Mouse (Mus musculus) liver (tissue): ENCODE results near the gene Dhx57.
"Not testable (repeated sequence)": the region's sequence is repeated elsewhere in the genome, so short reads cannot be mapped to it uniquely, and the experiment has no call there.

Experiments
- DNase-seq: peaks from one replicate; pipeline ENCODE4 v3.0.0-alpha.2; 2020; ENCODE audit warnings: mixed read lengths

Gene Dhx57

DNA sequence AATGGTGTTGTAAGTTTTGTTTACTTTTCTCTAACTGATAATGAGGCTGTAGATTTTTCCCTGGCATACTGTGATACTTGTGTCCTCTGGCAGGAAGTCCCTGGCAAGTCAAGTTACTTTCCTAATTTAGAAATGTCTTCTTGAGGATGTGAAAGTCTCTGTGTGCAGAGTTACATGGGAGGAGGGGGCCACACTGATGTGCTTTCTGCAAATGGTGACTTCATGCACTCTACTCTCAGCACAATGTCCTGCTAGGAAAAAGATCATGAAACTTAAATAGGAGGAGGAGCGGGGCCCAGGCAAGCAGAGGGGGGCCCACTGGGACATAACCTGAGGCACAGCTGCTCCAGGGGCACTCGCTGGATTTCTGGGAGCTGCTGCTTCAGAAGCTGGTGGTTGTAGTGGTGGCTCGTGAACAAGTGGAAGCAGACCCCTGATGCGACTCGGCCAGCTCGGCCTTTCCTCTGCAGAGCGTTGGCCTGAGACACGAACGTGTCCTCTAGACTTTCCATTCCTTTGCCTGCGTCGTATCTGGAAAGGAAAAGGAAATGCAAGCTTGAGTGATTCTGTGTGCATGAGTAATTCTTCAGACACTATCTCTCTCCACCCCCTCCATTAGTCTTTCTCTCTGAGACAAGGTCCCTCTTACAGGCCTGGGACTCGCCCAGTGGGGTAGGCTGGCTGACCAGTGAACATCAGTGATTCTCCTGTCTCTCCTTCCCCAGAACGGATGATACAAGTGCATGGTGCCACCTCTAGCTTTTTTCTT, 37.3 kb downstream of the Dhx57 start:
- no peak for DNase-seq

DNA sequence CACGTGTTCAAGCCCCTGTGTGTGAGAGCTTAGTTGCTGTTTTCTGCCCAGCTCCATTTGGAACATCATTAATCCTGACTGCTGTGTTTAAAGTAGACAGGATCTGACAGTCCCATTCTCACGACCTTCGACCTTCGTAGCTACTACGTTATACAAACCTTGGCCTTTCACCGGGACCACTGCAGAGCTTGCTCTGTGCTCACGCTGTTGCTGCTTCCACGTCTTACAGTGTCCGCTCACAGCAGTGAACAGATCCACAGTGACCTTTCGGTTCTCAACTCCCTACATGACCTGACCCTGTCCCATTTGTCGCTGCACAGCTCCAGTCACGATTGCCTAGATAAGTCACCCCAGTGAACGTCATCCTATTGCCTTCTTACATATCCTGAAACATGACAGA, 47.2 kb downstream of the Dhx57 start:
- peak; percentile 10 for DNase-seq

DNA sequence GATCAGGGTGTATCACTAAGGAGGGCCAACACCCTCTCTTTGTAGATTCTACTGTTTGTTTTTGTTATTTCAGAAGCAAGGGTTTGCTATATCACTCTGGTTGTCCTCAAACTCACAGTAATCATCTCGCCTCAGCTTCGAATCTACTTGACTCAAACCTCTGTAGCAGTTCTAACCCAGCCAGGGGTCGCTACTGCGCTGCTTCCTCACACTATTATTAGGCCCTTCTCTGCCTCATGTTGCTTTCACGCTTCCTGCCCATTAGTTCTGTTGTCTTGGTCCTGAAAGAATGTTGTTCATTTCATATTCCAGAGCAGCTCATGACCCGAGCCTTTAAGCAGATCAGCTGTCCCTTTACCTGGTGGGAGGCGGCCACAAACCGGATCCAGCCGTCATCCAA, 48.7 kb downstream of the Dhx57 start:
- DNase-seq: no peak

DNA sequence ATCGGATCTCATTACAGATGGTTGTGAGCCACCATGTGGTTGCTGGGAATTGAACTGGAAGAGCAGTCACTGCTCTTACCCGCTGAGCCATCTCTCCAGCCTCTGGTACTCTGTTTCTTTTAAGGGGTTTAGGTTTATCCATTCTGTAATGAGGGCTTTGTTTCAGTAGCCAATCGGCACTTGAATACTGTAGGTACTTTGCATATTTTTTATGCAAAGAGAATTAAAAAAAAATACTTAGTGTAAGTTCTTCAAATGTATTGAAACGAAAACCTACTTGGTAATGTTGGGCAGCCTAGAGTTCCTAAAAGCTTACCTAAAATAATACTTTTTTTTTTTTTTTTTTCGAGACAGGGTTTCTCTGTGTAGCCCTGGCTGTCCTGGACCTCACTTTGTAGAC, 52.8 kb downstream of the Dhx57 start:
- DNase-seq: no peak

DNA sequence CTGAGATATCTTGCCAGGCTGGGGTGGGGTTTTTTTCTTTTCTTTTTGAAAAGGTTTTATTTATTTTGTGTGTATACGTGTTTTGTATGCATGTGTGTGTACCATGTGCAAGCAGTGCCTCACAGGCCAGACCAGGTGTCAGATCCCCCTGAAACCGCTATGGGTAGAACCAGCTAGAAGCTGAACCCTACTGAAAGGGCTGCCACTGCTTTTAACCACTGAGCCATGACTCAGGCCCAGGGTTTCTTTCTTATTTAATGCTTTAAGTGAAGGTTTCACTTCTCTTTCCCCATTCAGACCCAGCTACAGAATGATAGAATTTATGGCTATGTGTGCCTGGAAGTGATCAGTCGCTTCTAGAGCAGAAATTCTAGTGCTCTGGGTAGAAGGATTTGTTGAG, 53.5 kb downstream of the Dhx57 start:
- DNase-seq: no peak

DNA sequence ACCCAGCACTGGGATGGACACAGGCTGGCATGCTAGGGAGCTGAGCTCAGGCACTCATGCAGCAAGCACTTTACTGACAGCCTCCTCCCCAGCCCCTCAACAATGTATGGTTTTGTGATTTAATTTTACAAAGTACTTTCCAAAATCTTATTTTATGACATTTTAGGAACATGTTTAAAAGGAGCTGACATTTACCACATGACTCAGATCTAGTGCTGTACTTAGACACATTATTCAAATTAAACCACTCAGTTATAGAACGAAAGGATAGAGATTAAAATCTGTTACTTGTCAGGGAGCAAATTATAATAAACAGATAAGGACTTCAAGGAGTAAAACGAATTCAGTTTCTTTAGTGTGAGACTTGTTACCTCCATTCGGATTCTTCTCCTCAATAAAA, 54.8 kb downstream of the Dhx57 start:
- no peak for DNase-seq

DNA sequence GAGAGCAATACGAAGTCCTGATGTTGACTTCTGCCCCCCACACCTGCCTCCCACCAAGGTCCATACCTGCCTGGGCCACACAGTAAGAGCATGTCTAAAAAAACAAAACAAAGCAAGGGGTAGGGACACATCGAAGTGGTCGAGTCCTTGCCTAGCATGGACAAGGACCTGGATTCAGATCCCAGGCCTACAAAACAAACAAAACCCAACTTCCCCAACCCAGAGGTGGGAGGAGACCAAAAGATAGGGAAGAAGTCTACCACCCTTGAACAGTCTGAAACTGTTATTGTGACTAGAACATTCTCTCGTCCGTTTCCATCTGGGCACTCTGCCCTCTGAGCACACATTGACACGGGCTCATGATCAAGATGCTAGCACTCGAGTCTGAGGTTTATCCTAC, 55.9 kb downstream of the Dhx57 start:
- DNase-seq: no peak

DNA sequence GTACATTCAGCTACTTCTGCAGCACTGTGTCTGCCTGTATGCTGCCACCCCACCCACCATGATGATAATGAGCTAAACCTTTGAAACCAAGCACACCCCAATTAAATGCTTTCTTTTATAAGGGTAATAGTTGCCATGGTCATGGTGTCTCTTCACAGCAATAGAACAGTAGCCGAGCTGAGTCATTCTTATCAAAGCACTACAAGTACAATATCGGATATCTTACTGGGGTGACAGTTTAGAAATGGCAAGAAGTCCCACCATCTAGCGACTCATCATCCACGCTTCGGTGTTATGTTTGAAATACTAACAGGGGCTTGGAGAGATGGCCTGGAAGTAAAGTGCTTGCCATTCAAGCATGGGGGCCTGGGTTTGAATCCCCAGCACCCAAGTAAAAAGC, 56.4 kb downstream of the Dhx57 start:
- no peak for DNase-seq

DNA sequence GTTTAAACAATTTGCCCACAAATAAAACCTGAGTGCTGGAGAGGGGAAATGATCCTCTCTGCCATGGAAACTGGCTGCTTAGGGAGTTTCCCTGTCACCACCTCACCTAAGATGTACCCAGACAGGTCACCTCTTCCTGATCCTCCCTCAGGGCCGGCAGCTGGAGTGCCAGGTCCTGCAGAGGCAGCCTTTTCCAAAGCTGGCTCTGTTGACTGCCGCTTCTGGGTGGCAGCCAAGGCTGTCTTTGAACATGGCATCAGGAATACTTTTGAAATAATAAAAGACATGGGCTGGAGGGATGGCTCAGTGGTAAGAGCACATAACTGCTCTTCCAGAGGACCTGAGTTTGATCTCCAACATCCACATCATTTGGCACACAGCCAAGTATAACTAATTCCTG, 60.9 kb downstream of the Dhx57 start:
- no peak for DNase-seq

DNA sequence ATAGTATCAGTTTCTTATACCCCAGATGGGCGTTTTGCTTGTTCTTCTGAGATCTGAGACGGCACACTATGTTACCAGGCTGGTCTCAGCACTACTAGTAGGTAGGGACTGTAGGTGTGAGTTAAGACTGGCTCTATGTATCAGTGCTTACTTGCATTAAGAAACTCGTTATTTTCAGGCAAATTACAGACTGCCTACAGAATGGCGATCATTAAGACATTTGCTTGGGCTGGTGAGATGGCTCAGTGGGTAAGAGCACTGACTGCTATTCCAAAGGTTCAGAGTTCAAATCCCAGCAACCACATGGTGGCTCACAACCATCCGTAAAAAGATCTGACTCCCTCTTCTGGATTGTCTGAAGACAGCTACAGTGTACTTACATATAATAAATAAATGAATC, 65.1 kb downstream of the Dhx57 start:
- not testable (repeated sequence) for DNase-seq

DNA sequence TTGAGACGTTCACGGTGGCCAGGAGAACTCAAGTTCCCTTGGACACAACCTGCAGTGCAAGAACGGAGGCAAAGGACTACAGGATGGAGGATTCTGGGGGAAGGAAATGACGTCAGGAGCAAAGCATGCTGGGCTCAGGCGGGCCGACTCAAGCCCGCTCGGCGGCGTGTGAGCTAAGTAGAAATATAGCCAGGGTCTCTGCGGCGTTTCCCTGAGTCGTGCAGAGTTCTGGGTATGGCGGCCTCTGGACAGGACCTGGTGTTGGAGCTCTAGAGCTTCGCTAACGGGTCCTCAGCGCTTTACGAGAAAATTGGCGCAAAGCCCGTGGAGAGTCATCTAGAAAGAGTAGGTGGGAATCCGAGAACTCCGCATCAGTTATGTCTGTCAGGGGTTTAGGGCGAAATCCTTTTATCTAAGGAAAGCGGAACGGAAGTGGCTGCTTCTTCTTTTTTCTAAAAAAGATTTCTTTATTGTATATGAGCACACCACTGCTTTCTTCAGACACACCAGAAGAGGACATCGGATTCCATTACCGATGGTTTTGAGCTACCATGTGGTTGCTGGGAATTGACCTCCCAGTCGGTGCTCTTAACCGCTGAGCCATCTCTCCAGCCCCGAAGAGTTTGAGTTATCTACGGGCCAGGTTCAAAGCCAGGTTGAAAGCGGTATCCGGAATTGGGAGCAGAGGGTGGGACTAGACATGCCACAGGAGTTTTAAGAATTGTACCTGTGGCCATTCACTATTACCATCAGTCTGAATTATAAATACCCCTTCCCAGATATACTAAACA, 65.8 kb downstream of the Dhx57 start, which contains the start of gene Gemin6:
Gemin6 (plus strand) TSS at position 116 of the 791 bp plus-strand sequence.
- DNase-seq: peak; percentile 86

DNA sequence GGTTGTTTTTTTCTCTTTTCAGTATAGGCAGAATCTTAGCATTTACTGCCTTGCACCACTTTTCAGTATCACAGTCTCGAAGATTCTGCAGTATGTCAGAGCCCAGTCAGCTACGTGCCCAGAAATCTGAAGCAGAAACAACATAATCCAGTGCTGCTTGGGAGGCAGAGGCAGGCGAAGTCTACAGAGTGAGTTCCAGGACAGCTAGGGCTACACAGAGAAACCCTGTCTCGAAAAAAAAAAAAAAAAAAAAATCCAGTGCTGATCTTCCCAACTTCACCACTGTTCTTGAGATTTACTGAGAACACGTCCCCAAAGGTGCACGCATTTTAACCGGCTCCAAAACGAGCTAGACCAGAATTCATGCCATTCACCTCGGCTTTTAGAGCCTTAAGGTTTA, 66.4 kb downstream of the Dhx57 start:
- no peak for DNase-seq

DNA sequence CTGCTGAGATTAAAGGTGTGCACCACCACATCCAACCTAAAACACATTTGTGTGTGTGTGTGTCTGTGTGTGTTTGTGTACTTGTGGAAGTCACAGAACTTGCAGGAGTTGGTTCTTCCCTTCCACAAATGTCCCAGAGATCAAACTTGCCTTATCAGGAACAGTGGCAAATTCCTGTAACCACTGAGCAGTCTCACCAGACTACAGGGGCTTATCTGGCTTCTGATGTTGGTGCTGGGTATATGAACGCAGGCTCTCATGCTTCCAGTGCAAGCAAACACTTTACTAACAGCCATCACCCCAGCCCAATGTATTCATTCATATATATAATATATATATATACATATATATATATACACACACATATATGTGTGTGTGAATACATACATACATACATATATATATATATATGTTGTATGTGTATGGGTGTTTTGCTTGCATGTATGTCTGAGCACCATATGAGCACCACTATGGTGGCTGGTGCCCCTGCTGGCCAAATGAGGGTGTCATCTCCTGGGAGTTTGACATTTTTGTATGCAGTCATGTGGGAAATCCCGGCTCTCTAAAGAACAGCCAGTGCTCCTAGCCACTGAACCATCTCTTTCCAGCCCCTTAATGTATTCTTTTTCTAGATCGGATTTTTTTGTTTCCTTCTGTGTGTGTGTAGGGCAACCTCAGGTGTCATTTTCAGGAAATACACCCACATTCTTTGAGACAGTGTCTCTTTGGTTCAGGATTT, 68.2 kb downstream of the Dhx57 start:
- peak; percentile 20 for DNase-seq

DNA sequence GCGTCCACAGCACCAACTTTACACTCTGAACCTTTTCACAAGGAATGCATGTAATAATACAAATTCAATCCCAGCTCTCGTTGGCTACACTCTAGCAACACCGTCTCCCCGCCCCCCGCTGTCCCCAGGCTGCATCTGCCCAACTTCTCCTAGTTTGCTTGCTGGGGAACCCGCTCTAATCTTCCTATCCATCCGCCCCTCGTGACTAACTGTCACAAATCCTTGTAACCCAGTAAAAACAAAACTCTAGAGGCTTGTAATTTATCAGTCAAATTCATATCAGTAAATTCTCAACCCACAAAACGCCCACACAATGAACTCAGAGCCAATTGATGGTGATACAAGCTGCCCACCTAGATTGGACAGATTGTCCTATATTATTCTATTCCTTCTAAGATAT, 69.1 kb downstream of the Dhx57 start:
- DNase-seq: no peak

DNA sequence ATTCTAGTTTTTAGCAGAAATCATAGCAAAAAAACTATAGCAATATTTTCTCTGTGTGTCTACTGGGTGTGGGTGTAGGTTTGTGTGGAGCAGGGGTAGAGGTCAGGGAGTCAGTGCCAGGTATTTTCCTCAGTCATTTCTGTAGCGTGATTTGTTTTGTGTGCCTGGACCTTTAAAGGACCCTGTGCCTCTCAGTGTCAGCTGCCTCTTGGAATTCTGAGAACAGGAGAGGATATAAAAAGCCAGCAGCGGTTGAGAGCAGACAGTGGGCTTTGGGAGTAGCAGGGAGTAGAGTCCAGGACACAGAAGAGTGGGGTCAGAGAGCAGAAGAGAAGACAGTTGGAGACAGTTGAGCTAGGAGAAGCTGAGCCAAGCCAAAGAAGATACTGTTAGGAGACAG, 70.1 kb downstream of the Dhx57 start:
- no peak for DNase-seq

DNA sequence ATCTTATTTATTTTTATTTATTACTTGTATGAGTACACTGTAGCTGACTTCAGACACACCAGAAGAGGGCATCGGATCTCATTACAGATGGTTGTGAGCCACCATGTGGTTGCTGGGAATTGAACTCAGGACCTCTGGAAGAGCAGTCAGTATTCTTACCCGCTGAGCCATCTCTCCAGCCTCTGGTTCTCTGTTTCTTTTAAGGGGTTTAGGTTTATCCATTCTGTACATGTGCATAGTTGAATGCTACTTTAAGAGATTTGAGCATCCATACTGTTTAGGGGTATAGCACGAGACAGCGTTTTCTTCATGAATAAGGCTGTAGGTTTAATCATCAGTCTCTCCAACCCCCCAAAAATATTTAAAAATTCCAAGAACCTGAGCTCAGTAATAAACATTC, 76.3 kb downstream of the Dhx57 start:
- DNase-seq: not testable (repeated sequence)

DNA sequence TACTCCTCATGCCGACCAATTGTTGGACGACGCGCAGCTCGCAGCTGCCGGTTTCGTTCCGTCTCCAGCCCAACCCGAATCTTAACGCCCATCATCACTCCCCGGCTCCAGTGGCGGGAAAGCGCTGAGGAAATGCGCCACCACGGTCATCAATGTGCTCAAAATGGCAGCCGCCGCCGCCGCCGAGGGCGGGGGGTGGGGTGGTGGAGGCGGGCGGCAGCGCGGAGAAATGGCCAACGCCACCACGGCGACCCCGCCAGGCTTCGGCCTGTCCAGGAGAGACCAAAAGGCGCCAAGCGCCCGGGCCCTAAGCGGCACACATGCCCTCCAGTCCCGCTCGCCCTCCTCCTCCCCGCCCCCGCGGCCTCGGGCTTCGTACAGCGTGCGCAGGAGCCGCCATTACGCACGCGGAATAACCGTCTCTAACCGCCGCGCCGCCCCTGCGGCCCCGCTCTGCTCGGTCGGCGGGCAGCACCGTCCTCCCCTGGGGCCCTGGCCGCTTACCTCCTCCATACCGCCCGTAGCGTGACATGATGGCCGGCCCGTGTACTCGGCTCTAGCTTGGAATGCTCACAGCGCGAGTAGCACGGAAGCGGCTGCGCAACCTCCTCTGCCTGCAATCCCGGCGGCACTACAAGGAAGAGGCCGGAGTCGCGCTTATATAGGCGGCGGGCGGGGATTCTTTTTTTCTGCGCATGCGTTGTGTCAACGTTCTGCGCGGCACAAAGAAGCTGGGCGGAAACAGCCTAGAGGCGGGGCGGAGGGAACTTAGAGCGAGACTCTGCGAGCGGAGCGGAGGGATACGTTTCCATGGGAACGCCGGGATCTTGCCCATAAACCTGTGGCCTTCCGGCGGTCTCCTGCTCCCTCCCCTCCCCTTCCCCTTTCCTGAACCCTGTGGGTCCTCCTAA, 83.3 kb downstream of the Dhx57 start, which contains the start of the genes Srsf7 and Ttc39d:
Srsf7 (minus strand) TSS at position 637 of the 911 bp plus-strand sequence.
Ttc39d (plus strand) TSS at position 790 of the 911 bp plus-strand sequence.
- peak; percentile 97 for DNase-seq

DNA sequence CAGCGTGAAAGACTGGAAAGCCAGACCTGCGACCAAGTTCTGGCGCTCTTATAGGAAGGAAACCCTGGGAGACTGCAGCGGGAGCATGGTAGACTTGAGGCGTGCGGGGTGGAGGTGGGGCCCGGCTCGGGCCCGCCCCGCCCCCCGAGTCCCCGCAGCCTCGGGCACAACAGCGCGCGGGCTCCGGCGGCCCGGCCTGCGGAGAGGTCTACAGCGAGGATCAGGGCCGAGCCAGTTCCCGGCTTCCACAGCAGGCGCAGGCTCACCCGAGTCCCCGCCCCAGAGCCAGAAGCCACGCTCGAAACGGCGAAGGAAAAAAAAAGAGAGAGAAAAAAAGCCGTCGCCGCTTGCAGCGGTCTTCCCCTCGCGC, 84.0 kb downstream of the Dhx57 start:
- DNase-seq: peak; percentile 73

DNA sequence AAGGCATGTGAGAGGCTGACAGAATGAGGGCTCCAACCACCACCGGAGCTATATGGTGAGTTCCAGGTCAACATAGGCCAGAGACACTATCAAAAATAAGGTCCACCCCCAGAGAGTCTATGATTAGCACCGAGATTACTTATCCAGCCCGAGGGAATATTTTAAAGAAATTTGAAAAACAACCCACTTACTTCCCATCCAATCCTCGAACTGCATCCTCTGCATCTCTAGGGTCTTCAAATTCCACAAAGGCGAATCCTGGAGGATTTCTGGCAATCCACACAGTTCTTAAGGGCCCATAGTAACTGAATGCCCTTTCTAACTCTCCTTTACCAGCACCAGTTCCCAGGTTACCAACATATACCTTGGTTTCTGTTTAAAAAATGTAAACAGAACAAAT, 84.6 kb downstream of the Dhx57 start:
- no peak for DNase-seq

DNA sequence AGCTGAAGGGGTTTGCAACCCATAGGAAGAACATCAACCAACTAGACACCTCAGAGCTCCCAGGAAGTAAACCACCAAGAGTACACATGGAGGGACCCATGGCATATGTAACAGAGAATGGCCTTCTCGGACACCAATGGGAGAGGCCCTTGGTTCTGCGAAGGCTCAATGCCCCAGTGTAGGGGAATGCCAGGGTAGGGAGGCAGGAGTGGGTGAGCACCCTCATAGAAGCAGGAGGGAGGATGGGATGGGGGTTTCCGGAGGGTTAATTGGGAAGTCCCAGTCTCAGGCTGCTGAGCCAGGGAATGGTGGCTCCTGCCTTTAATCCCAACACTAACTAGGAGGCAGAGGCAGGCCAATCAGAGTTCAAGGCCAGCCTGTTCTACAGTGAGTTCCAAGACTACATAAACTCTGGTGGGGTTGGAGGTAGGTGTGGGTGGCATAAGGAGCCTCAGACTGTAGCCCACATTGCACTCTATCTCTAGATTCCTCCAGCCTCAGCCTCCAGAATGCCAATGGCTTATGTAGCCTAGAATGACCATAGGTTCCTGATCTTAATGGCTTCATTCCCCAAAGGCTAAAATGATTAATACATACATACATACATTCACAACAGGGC, 91.0 kb downstream of the Dhx57 start:
- no peak for DNase-seq

DNA sequence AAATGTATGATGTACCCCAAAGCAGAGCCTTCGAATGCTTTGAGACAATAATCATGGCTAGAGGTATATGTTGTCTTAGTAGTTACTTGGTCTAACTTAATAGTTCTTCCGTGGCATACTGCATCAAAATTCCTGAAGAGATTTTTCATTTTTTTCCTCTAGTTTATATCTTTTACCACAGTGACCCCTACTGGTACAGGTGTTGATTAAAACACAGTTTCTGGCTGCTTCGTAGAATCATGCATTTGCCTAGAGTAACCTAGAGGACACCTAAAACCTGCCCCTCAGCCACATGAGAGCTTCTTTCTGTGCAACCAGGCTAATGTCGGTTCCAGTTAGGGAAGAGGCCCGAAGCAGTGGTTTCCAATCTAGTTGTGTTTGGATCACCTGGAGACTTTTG, 97.2 kb downstream of the Dhx57 start:
- DNase-seq: no peak
